Mouse (Mus musculus): ENCODE measurements around the gene Slc7a14.

Slc7a14 gene

DNA sequence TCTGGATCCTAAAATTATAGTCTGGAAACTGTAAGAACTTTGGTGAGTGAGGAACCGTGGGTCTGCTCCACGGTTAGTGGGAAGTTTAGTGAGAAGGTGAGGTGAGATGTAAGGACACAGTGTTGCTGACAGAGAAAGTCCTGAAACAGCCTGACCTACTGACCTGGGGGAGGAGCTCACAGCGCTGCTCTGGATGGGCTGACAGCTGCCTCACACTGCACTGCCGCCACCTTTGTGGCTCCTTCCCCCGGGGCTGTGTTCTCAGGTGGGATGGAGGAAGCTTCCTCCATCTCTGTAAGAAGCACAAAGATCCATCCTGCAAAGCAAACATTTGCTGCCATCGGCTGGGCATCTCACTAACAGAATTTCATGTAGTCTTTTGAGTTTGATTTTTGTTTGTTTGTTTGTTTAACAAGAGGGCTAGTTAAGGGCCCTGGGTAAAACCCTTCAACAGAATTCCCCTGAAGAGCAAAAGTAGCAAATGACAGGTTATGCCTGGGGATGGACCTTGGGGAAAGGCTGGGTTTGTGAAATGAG, 101.7 kb downstream of the Slc7a14 start:
- no peak for DNase-seq (ENCODE audit: low read depth)

DNA sequence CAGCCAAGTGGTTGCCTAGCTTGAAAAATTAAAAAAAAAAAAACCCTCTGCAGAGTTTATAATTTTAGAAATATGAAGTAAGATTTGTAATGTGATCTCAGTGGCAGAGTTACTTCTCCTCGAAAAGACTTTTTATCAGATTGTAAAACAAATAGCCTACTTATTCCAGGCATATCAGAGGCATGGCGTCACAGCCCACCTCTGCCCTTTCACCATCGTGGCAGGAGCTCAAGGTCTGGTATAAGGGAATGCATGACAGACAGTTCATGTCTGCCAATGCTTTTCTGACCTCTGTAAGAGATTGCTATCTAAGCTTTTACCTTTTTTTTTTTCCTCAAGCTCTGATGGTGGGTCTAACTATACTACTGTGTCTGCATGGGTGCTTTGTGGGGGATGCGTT, 102.1 kb downstream of the Slc7a14 start:
- DNase-seq (ENCODE audit: low read depth), result no peak

DNA sequence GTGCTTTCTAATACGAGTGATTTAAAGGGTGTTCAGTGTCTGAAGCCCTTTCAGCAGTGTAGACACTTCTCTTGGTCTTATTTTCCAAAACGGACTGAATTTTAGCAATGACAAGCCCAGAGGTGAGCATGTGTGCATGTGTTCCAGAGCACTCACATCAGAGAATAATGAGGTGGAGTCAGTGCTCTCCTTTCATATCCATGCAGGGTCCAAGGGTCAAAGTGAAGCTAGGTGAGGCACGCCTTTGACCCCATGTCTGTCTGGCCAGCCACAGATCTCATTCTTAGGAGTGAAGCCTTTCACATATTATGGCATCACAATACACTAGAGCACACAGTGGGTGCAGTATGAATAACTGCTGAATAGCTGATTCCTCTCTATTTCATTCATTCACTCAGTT, 105.0 kb downstream of the Slc7a14 start:
- DNase-seq (ENCODE audit: low read depth), result no peak

DNA sequence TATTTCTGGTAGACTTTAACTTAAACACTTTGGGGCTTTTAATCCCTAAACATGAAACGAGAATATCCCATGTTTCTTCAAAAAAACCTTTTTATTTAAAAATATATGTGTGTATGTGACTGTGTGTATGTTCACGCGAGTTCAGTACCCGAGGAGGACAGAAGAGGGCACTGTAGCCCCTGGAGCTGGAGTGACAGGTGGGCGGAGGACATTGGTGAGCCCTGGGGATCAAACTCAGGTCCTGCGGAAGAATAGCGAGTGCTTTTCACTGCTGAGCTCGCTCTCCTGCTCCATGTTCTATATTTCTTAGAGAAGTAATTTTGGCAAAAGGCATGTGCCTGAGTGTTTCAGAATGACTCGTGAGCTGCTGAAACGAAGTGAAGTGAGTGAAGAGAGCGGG, 106.2 kb downstream of the Slc7a14 start:
- no peak for DNase-seq (ENCODE audit: low read depth)

DNA sequence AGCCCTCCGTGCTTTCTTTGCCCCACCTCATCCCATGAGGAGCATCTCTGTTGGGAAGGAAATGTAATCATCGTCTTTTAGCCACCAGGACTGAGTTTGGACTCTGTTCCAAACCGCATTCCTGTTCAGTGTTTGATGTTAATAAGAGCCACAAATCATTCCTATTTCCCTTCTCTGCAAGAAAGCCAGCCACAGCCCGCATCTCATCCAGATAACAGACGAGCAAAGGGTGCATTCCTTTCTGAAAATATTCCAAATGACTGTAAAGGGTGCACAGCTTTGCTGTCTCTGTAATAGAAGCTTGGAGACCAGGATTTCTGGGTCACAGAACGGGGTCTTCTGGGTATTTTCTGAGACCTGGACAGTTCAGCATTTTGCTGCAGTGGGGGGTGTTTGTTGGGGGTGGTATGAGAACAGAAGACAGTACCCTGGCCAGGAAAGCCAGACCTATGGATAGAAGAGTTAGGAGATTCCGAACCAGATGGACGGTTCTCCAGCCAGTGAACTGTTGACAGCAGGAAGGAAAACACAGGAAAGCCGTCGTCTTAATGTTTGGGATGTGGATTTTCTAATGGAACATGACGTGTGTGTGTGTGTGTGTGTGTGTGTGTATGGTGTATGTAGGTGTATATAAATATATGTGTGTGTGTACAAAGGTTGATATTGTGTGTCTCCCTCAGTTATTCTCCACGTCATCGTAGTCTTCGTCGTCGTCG, 110.9 kb downstream of the Slc7a14 start:
- DNase-seq (ENCODE audit: low read depth), result no peak

DNA sequence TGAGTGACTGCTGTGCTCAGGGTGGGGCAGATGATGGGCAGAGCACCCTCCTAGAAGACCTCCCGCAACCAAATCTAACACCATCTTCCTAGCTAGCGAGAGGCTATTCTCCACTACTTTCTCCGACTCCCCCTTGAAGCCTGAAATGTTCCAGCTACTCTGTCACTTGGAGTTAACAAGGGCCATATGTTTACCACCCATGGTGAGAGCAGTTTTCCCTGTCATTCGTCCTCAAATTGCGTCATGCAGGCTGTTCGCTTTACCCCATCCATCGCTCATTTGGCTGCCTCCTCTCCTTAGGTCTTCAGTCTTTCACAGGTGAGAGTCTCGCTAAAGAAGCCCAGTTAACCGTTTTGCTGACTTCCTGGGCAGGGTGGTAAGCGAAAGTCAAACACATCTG, 118.8 kb downstream of the Slc7a14 start:
- DNase-seq (ENCODE audit: low read depth), result no peak

DNA sequence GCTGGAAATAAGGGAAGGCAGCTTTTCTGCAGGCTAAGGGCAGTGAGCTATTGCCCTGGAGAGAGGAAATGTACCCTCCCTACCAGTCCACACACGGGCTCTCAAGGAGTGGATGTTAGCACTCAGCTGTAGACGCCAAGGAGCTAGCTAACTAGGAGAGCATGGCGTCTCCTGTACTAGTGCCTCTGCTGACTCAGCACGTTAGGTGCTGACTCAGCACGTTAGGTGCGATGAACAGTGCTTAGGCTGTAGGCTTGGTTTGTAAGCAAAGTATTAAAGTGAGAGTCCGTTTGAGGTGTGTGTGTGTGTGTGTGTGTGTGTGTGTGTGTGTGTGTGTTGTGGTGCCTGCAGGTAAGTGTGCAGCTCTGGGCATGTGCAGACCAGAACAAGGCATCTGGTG, 119.8 kb downstream of the Slc7a14 start:
- no peak for DNase-seq (ENCODE audit: low read depth)

DNA sequence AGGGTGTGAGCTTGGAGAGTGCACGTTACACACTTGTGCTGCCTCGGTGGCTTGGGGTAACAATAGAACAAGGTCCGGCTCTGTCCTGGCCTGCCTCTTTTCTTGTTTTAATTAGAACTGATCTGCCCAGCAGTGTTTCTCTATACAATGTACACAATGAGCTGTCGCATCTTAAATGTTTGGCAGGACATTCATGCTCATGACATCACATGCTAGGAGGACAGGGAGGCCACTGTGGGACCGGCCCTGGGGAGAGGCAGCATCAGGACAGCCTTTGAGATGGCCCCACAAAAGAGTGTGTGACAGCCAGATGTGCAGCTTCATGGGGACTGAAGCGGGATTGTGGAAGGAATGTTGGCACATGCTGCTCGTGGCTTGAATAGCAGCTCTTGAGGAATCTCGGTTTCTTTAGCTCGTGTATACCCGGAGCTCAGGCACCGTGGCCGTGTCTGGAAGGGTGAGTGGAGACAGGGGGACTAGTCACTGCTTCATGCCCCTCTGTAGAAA, 143.8 kb downstream of the Slc7a14 start:
- DNase-seq (ENCODE audit: low read depth), result no peak

DNA sequence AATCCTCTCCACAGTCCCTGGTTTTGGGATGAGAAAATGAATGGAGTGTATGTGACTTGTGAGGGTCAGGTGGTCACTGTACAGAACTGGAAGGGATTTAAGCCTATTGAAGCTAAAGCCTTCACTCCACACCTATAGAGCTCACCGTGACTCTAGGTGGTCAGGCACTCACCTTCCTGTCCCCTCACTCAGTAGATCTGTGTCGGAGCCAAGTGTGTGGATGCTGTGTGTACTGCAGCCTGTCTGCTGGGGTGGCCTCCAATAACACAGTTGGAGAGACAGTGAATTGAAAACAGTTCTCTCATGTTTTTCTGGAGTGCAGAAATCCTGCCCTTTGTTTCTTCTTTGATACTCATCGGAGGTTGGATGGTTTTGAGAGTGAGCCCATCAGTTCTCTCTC, 144.4 kb downstream of the Slc7a14 start:
- DNase-seq (ENCODE audit: low read depth), result no peak

DNA sequence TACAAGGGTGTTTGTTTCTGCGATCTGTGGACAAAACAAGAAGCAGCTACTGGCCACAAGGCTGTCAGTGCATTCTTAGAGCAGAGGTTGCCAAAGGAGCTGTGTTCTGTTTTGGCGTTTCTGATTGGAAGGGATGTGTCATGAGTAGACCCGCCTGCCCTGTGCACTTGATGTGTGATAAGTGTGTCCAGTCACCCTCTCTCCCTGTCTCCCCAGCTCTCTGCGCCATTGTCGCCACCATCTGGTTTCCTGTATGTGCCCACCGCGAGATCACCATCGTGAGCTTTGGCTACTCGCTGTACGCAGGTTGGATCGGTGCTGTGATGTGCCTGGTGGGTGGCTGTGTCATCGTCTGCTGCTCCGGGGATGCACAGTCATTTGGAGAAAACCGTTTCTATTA, 147.3 kb downstream of the Slc7a14 start:
- no peak for DNase-seq (ENCODE audit: low read depth)

DNA sequence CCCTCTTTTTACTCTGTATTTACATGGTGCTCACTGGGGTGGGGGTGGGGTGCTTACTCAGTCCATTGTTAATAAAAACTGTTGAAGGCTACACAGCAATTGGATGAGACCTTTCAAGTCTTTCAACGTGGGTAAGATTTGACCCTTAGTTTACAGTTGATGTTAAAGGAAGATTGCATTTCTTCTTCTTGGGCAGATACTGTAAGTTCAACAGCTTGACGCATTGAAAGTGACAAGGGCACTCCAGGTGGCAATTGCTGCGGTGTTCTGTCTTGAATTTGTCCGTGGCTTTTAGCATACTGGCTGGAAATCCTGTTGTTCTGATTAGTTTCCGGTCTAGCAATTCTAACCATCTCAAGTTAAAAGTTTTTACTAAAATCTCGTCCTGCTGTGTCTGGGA, 148.8 kb downstream of the Slc7a14 start:
- DNase-seq (ENCODE audit: low read depth), result no peak

DNA sequence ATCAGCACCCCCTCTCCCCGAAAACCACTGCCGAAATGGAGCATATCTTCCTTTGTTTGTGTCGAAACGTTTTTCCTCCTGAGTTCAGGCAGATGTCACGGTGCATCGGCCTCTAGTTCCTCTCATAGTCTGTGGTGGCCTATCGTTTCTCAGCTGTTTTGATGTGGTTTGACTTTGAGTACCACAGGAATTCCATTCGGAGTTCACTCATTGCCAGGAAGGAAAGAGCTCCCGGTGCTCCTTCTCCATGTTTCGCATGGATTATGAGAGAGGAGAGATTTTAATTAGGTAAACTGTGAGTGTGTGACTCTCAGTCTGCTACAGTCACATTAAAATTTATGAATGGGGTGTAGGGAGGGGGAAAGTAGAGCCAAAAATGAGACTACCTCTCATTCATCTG, 150.1 kb downstream of the Slc7a14 start:
- no peak for DNase-seq (ENCODE audit: low read depth)

DNA sequence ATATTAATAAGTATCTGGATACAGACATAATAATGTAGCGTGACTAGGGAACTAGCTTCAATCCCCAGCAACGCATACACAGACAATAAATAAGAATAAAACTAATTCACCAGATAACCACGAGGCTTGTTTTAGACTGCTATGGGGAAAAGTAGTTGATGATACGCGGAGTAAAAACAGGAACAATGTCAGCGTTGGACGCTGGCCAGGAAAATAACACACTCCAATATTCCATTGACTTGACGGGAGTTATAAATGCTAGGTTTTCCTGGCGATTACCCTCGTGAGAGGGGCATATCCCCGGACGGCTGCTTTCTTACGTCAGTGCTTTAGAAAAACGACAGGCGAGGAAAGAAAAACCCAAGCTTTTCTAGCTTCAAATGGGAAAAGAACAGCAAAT, 152.4 kb downstream of the Slc7a14 start:
- DNase-seq (ENCODE audit: low read depth), result no peak

DNA sequence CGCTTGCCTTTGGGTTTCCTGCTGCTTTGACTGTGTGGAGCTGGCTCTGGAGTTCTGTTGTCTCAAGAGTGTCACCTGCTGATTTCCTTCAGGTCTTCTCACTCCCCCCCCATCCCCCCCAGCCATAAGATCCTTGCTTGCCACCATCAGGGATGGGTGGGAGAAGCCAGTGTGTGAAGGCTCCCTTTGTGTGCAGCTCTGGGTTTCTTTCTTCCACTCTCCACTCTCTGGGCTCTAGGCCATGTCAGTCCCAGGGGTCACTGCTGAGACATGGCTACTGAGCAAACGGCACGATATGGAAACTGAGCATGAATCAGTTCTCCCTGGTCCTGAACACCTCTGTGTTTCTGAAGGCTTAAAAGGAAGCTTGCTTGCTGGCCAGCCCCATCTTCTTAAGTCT, 154.1 kb downstream of the Slc7a14 start:
- DNase-seq (ENCODE audit: low read depth), result no peak
